Mouse (Mus musculus): ENCODE results near the gene Osbpl3. TPM values are rescaled to one million over a fixed set of nuclear protein-coding genes. Genes with fewer than 3 reads are reported as not detected.

Gene Osbpl3
- total RNA-seq, 4 experiments from 2014 or later, result 1.7 to 3.2 (median 2.3) TPM

DNA sequence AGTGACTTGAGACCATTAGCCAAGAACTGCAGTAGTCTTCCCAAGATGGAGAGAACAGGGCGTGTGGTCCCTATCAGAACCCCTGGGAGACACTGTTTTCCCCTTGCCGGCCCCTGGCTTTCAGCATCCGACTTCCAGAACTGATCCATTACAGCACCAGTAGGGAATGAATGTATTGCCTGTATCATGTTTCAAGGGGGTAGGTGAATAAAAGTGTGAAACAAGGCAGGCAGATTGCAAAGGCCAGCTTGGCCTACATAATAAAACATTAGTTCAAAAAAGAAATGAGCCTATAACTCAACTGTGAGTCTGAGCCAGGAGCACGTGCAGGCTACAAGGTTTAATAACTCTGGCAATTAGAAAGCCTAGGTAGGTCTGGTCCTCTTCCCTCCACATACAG, 52.5 kb downstream of the Osbpl3 start:
- DNase-seq (ENCODE audit: low spot score in 2 of 2), result no peak

GRCm38 (mm10) chr6:50402872-50403271, 53.1 kb downstream of the Osbpl3 start:
- DNase-seq (ENCODE audit: low spot score in 2 of 2), result no peak

- no peak for DNase-seq (ENCODE audit: low spot score in 2 of 2)
Measured at GRCm38 (mm10) chr6:50400234-50400633, 55.8 kb downstream of the Osbpl3 start.

DNA sequence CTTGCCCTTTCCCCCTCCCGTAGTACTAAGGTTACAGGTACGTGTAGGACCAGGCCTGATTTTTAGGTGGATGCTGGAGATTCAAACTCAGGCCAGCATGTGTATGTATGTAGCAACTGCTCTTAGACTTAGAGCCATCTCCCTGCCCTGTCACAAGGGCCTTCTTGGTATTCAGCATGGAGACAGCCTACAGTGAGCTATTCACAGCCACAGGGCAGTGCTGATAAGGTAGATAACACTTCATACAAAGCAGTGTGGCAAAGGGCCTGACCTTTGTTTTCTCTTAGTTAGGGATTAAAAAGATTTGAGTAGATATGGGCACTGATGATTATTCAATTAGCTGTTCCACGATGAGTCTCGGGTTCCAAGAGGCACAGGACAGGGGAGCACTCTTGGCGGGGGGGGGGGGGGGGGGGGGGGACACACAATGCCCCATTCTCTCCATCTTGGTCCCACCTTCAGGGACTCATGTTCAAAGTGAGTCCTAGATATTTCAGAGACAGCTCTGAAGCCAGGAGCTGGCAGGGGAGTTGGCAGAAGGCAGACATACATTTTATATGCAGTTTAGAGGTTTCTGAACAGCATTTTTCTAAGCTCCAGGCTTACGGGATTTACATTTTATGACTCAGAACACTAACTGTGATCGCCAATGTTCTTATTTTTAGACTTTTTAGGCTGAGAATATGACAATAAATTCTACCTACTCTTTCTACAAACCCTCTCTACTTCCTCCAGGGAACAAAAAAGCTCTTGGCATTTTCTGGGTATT, 56.4 kb downstream of the Osbpl3 start:
- no peak for DNase-seq (ENCODE audit: low spot score in 2 of 2)

- DNase-seq (ENCODE audit: low spot score in 2 of 2), result no peak
Measured at GRCm38 (mm10) chr6:50398324-50398723, 57.7 kb downstream of the Osbpl3 start.

GRCm38 (mm10) chr6:50397116-50397515, 58.9 kb downstream of the Osbpl3 start:
- DNase-seq (ENCODE audit: low spot score in 2 of 2), result no peak

DNA sequence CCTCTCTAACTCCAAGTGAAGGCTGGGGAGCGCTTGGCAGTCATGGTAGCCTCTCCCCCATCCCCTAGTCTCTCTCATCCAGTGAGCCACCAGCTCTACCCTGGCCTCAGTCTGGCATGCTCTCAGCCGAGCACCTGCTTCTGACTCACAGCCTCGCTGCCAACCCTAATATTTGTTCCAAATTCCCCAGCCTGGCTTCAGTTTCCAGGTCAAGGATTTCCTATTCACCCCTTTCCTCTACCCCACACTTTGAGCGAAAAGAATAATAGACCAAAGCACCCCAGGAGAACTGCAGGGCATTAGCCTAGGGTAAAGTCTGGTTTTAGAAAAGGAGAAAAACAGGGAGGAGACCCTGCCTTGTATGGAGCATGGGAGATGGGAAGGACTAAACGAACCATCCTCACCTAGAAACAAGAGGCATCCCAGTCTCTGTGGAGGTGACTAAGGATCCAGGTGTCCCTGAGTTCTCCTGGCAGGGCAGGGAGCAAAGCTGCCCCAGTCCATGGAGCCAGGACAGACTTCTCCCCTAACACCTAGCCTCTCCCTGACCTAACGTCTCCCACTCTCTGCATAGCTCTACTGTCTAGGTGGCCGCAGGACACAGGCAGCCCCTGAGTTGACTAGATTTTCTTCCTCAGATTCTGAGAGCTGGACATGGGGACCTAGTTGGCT, 60.2 kb downstream of the Osbpl3 start:
- DNase-seq (ENCODE audit: low spot score in 2 of 2), result no peak

GRCm38 (mm10) chr6:50394432-50394831, 61.6 kb downstream of the Osbpl3 start:
- no peak for DNase-seq (ENCODE audit: low spot score in 2 of 2)

- DNase-seq (ENCODE audit: low spot score in 2 of 2), result no peak
Measured at GRCm38 (mm10) chr6:50393960-50394359, 62.0 kb downstream of the Osbpl3 start.

GRCm38 (mm10) chr6:50391951-50392350, 64.0 kb downstream of the Osbpl3 start:
- no peak for DNase-seq (ENCODE audit: low spot score in 2 of 2)

GRCm38 (mm10) chr6:50390313-50390712, 65.7 kb downstream of the Osbpl3 start:
- DNase-seq (ENCODE audit: low spot score in 2 of 2), result no peak

DNA sequence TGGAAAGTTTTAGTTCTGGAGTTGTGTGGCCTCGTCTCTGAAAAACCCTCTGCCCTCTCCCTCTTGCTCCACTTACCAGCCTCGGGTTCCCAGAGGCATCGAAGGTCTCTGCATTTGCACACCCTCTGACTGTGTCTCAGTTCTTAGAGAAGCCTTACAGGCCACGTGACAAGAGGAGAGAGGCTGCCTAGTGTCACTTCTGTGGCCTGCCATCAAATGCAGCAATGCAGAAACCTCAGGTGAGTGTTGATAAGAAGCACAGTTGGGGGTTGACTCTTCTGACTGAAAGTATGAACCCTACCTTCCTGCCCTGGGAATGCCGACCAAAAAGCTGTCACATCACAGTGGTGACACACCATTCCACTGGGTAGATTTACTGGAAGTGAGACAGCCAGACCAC, 68.4 kb downstream of the Osbpl3 start:
- no peak for DNase-seq (ENCODE audit: low spot score in 2 of 2)

DNA sequence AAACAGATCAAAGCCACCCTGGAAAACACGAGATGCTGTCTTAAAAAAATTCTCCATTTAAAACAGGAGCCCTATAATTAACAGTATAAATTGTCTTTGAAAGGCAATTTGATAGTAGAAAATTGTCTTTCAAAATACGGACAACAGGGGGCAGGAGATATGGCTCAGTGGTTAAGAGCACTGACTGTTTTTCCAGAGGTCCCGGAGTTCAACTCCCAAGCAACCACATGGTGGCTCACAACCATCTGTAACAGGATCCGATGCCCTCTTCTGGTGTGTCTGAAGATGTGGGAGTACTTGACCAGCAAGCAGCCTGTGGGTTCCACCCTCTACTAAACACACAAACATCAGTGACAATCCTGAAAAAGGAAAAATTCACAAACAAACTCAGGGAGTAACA, 69.5 kb downstream of the Osbpl3 start:
- DNase-seq (ENCODE audit: low spot score in 2 of 2), result no peak

DNA sequence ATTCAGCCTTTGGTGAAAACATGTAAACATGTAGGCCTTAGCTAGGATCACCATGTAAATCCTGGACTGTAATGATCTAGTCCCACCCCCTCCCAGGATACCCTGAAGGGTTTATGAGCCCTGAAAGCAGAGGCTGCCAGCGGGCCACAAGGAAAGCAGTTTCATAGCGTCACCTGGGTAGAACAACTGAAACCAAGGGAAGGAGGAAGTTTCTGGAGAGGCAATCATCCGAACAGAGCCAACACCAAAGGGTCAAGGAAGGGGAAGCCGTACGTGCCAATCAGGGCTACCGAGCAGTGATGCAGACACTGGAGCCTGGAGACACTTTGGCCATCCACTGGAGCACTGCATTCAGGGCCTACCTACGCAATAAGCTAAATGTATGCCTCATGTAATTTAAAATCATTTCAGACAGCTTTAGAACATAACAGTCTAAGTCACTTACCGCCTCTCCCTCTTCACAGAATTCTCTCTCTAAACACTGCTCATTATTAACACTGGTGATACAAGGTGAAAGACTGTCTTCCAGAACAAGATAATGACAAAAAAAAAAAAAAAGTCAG, 70.5 kb downstream of the Osbpl3 start:
- DNase-seq (ENCODE audit: low spot score in 2 of 2), result no peak

DNA sequence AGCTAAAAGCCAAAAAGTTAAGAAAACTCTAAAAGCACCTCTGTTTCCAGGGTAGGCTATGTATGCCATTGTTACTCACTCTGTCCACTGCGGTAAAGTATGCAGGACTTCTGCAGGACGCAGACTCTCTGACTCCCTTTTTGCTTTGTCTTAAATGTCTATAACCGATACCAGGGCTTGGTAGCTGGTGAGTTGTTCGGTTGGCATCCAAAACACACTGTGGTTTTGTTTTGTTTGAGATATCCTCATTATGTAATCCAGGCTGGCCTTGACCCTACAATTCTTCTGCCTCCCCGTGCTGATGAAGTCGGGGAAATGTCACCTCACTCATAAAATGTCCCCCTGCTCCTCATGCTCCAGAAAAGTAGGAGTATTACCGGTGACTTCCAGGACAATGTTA, 73.3 kb downstream of the Osbpl3 start:
- no peak for DNase-seq (ENCODE audit: low spot score in 2 of 2)

- no peak for DNase-seq (ENCODE audit: low spot score in 2 of 2)
Measured at GRCm38 (mm10) chr6:50382196-50382595, 73.8 kb downstream of the Osbpl3 start.

DNA sequence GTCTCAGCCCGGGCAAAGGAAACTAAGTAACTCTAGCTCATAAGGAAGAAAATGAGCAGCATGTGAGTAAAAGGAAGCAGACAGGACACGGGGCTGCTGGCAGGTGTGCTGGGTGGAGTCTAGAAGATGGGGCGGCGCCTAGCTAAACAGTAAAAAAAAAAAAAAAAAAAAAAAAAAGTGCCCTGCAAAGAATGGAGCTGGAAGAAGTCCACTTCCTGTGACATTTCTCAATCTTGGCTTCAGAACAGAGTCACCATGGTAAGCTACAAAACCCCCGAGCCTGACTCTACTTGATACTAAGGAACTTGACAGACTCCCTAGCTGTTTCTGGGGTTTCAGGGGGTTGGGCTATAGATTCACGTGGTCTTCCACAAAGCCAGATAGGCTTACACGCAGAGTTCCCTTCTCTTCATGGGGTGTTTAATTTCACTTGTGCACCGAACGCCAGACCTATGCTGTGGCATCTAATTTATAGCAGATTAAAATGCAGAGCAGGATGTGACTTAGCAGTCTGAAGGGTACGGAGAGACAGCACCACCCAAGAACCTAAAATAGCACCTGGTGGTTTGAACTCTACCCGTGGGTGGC, 74.4 kb downstream of the Osbpl3 start:
- no peak for DNase-seq (ENCODE audit: low spot score in 2 of 2)

DNA sequence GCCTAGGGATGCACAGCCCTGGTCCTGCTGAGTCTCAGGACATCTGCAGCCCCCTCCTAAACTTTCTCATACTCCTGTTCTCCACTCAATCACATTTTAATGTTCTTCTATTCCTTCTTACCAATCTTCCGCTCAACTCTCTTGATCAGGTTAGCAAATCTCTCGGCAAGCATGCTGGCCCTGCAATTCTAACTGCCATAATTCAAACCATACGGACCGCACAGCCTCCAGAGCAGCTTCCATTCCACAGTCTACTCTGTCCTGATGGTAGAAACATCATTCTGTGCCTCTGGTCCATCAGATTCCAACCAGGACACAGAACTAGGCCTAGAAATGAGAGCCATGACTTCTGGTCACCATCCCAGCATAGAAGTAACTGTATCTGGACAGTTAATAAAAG, 76.3 kb downstream of the Osbpl3 start:
- no peak for DNase-seq (ENCODE audit: low spot score in 2 of 2)

DNA sequence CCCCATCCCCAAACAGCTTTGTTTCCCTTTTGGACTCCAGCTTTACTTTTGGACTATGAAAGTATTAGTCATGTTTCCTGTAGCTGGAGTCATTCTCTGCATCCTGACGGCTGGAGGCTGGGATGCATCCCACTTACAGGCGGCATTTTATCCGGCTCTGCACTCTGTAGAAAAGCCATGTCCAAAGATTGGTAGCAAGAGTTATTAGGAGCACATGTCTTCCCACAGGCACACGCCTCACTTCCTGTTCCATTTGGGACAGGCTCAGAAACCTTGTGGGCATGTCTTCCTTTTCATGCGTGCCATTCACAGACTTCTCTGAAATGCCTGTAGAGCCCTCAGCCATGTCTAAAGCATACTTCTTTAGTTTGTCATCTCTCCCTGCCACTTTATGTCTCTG, 76.9 kb downstream of the Osbpl3 start:
- DNase-seq (ENCODE audit: low spot score in 2 of 2), result no peak

GRCm38 (mm10) chr6:50377742-50378720, 78.0 kb downstream of the Osbpl3 start:
- DNase-seq (ENCODE audit: low spot score in 2 of 2), result no peak

GRCm38 (mm10) chr6:50376684-50377083, 79.3 kb downstream of the Osbpl3 start:
- no peak for DNase-seq (ENCODE audit: low spot score in 2 of 2)
